Mouse (Mus musculus) small intestine, adult 2 months (tissue): Measurements from ENCODE around the gene Rhbg.

ENCODE experiments used
- CTCF ChIP-seq: fragments of 200-500 bp; IDR thresholded peaks from 2 replicates; pipeline ENCODE4 v1.5.1; 2012; ENCODE audit warnings: low read depth, mild to moderate bottlenecking, control low read depth, inconsistent platforms, low read length, moderate library complexity, mixed read lengths; ENCODE audit not compliant: insufficient replicate concordance, insufficient read length; ENCODE audit errors: extremely low read depth
- POLR2A ChIP-seq: fragments of 200-500 bp; IDR thresholded peaks from 2 replicates; pipeline ENCODE4 v1.6.1; 2012; ENCODE audit warnings: low read depth, mild to moderate bottlenecking, control low read depth, inconsistent platforms, low read length, moderate library complexity

DNA sequence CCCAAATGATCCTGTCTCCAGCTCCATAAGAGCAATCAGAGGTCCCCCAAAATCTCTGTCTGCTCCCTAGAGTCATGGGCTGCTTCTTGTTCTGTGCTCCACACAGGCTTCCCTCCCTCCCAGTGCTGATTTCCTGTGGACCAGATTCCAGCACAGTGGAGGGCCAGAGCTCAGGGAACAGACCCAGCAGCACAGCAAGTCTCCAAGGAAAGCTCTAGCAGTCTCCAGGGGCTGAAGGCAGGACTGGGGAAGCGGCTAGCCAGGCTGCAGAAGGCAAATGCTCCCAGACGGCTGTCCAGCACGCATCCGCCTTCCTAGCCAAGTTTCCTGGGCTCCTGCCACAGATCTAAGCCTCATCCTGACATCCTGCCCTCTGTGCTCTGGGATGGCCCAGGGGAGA lies 25.6 kb downstream of the Rhbg start:
- TF ChIP-seq CTCF: no peak
- no peak for TF ChIP-seq POLR2A
